Comparison of ENCODE assay signal across 26 mouse cellular contexts in genomic region chr14:28126842-28127241, GRCm38 (mm10).
DNase-seq lines count a peak whose midpoint lies in the region; ATAC-seq and TF ChIP-seq lines count a peak whose summit lies in the region.
"Had no signal": no experiment of that assay in that cellular context is flagged by ENCODE, and none has a peak within 500 bp of the region (broad histone marks: within the 10 kb centered on the region; RNA-seq: fewer than 3 reads in every experiment).

No protein-coding gene starts in this region.

- TF ChIP-seq CTCF in lung, embryonic 14.5 days (IDR thresholded peaks at IDR 0.05; ENCODE audit: low read depth), result no peak

- H3K36me3 ChIP-seq in heart, embryonic 13.5 days, result no peaks in the 10 kb centered on the region
- H3K36me3 ChIP-seq in lung, embryonic 14.5 days (ENCODE audit: insufficient read depth), result no peaks in the 10 kb centered on the region
- no peaks in the 10 kb centered on the region for H3K36me3 ChIP-seq in limb, embryonic 13.5 days
- H3K36me3 ChIP-seq: embryonic facial prominence, embryonic 15.5 days; hindbrain, embryonic 12.5 days; midbrain, embryonic 10.5 days; neural tube, embryonic 13.5 days had no signal

- ATAC-seq in heart, embryonic 13.5 days (ENCODE audit: extremely low read depth, insufficient number of reproducible peaks, low FRiP score, low TSS enrichment), result no peak
- ATAC-seq in lung, embryonic 14.5 days (ENCODE audit: insufficient read depth), result no peak
- ATAC-seq in limb, embryonic 13.5 days (ENCODE audit: low FRiP score, low read depth), result no peak
- ATAC-seq: forebrain, embryonic 14.5 days; inflammation-experienced regulatory T-cells, adult 6 months; lung, postnatal 0 days; midbrain, embryonic 16.5 days had no signal

- H3K4me2 ChIP-seq in heart, embryonic 13.5 days, result no peak overlapping the region
- H3K4me2 ChIP-seq in lung, embryonic 14.5 days, result no peak overlapping the region
- no peak overlapping the region for H3K4me2 ChIP-seq in limb, embryonic 13.5 days (replicated peaks)
- H3K4me2 ChIP-seq: embryonic facial prominence, embryonic 15.5 days; hindbrain, embryonic 12.5 days; neural tube, embryonic 13.5 days had no signal

- WGBS in heart, embryonic 13.5 days, result 28% methylated on average over 8 of the region's 8 CpGs
- 28% methylated on average over 8 of the region's 8 CpGs for WGBS in lung, embryonic 14.5 days
- 37% methylated on average over 8 of the region's 8 CpGs for WGBS in limb, embryonic 13.5 days

- no peaks in the 10 kb centered on the region for H3K27me3 ChIP-seq in heart, embryonic 13.5 days (replicated peaks)
- no peaks in the 10 kb centered on the region for H3K27me3 ChIP-seq in lung, embryonic 14.5 days (ENCODE audit: insufficient read depth, low read length)
- H3K27me3 ChIP-seq in limb, embryonic 13.5 days, result 0 out of 2 replicates have a peak, but pooled peaks cover 4% of the 10 kb centered on the region
- H3K27me3 ChIP-seq: embryonic facial prominence, embryonic 15.5 days; hindbrain, embryonic 12.5 days; neural tube, embryonic 13.5 days had no signal

- DNase-seq in heart, postnatal 36 days, result no peak
- DNase-seq in lung, embryonic 14.5 days, result peak; percentile 1
- DNase-seq in lung, postnatal 10 days, result no peak
- peak; percentile 55 for DNase-seq in forelimb bud, embryonic 11.5 days (ENCODE audit: low read depth, low spot score)
- DNase-seq in cerebellum, adult 11 months, result no peak
- DNase-seq: adrenal gland, adult 2 months; B cell, adult 2 months; cerebellum, adult 11-12 months; cerebellum, postnatal 10 days; kidney, adult 8-10 months; kidney, postnatal 10 days; thymus, adult 18-20 months; thymus, postnatal 36 days had no signal

- peaks cover 42% of the 10 kb centered on the region for H3K4me1 ChIP-seq in heart, embryonic 13.5 days
- no peaks in the 10 kb centered on the region for H3K4me1 ChIP-seq in lung, embryonic 14.5 days (ENCODE audit: insufficient read depth)
- H3K4me1 ChIP-seq in limb, embryonic 13.5 days, result peaks cover 15% of the 10 kb centered on the region
- H3K4me1 ChIP-seq: embryonic facial prominence, embryonic 15.5 days; hindbrain, embryonic 12.5 days; midbrain, embryonic 10.5 days; neural tube, embryonic 13.5 days had no signal

- peak overlapping the region; percentile 61 for H3K27ac ChIP-seq in heart, embryonic 13.5 days (replicated peaks)
- no peak overlapping the region for H3K27ac ChIP-seq in lung, embryonic 14.5 days (ENCODE audit: low read depth)
- H3K27ac ChIP-seq in limb, embryonic 13.5 days, result peak overlapping the region; percentile 33; the same call in 1 of the 2 replicates
- H3K27ac ChIP-seq: embryonic facial prominence, embryonic 15.5 days; hindbrain, embryonic 12.5 days; layer of hippocampus, adult 2 months; liver, embryonic 14.5 days; midbrain, embryonic 10.5 days; neural tube, embryonic 13.5 days had no signal

- intact Hi-C loops in heart, postnatal 36 days (cut with DNase I), result no loop called here

- H3K4me3 ChIP-seq in heart, embryonic 13.5 days, result no peak overlapping the region
- H3K4me3 ChIP-seq in lung, embryonic 14.5 days (ENCODE audit: low read depth, low read length), result no peak overlapping the region
- no peak overlapping the region for H3K4me3 ChIP-seq in limb, embryonic 13.5 days
- H3K4me3 ChIP-seq: embryonic facial prominence, embryonic 15.5 days; hindbrain, embryonic 12.5 days; layer of hippocampus, adult 2 months; midbrain, embryonic 10.5 days; myocyte; neural tube, embryonic 13.5 days had no signal

- no peaks in the 10 kb centered on the region for H3K9me3 ChIP-seq in heart, embryonic 13.5 days
- no peaks in the 10 kb centered on the region for H3K9me3 ChIP-seq in lung, embryonic 14.5 days (ENCODE audit: low read depth, low read length)
- no peaks in the 10 kb centered on the region for H3K9me3 ChIP-seq in limb, embryonic 13.5 days
- H3K9me3 ChIP-seq: embryonic facial prominence, embryonic 15.5 days; hindbrain, embryonic 12.5 days; midbrain, embryonic 10.5 days; neural tube, embryonic 13.5 days had no signal

- no peak overlapping the region for H3K9ac ChIP-seq in heart, embryonic 13.5 days
- no peak overlapping the region for H3K9ac ChIP-seq in lung, embryonic 14.5 days
- H3K9ac ChIP-seq in limb, embryonic 13.5 days, result no peak overlapping the region
- H3K9ac ChIP-seq: embryonic facial prominence, embryonic 15.5 days; hindbrain, embryonic 12.5 days; liver, embryonic 14.5 days; neural tube, embryonic 13.5 days had no signal

Comparison
In these comparisons a context has a peak if more than half of its experiments do, and no peak if none do; other contexts are left out.
1. DNase-seq: peak in lung, embryonic 14.5 days (single experiment) and forelimb bud, embryonic 11.5 days (single experiment); none in heart, postnatal 36 days (0 of 2), lung, postnatal 10 days (single experiment) and cerebellum, adult 11 months (single experiment).